Mouse (Mus musculus): Measurements from ENCODE around the gene Ndel1. TPM values are rescaled to one million over a fixed set of nuclear protein-coding genes. Genes with fewer than 3 reads are reported as not detected.

Gene Ndel1
- total and polyA plus RNA-seq, 3 experiments, result 31.1 to 46.9 (median 35.2) TPM

DNA sequence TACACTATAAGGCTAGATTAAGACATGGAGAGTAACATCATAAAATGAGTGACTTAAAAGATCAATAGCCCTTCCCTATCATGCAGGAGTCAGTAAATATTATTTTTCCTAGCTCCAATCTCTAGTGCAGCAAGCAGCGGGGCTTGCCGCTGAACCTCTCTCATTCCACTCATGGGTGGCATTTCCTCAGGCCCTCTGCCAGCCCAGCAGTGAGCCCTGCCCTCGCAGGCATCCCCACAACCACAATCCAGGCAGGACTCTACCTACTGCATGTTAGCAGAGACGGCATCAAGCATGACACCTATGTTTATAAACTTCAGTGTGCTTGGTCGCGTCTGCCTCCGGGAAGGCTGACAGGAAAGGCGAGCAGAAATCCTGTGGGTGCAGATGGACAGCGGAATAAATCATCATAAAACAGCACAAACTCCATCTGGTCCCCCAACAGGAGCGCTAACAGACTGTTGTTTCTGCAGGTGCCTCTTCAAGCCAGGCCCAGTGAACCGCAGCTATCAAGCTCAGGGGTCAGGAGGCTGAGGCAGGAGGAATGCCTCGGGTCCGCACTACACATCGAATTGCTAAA, 52.3 kb downstream of the Ndel1 start:
- H3K36me3 ChIP-seq (replicated peaks in 1 of 2; ENCODE audit: control insufficient read depth in 1 of 2, insufficient read depth in 1 of 2, low read length in 1 of 2), result peaks cover 16 to 88% of the 10 kb centered on the region in 2 experiments
- in situ Hi-C loops (cut with MboI; ENCODE audit: low pct_ligation_motif_present, low pct_unique_long_range_greater_than_20kb, low sequenced_read_pairs) (no loop called here), dilution Hi-C loops (cut with MboI; ENCODE audit: extremely low pct_ligation_motif_present, extremely low pct_unique_long_range_greater_than_20kb, low sequenced_read_pairs) (no loop called here)
- no peak overlapping the region for H3K27ac ChIP-seq (ENCODE audit: insufficient read depth, low read depth)
- H3K4me1 ChIP-seq (ENCODE audit: control insufficient read depth in 1 of 2, insufficient read depth in 2 of 2), result peaks cover 0 to 3% of the 10 kb centered on the region in 2 experiments; a peak in 2 of 4 replicates
- no peaks in the 10 kb centered on the region for H3K27me3 ChIP-seq (replicated peaks)
- H3K9ac ChIP-seq (ENCODE audit: insufficient read depth, low read depth), result no peak overlapping the region
- DNase-seq (ENCODE audit: extremely low read depth), result no peak
- H3K79me2 ChIP-seq (replicated peaks; ENCODE audit: control insufficient read depth, extremely low read depth, insufficient read depth, poor library complexity, severe bottlenecking), result no peaks in the 10 kb centered on the region
- H3K9me3 ChIP-seq (replicated peaks; ENCODE audit: low read length), result no peaks in the 10 kb centered on the region
- no peak overlapping the region for H3K4me2 ChIP-seq (ENCODE audit: insufficient read depth, low read depth, poor library complexity, severe bottlenecking)
- H3K4me3 ChIP-seq (replicated peaks in 1 of 3; ENCODE audit: low read depth in 2 of 3, low read length in 2 of 3, poor library complexity in 1 of 3), result no peak overlapping the region
- TF ChIP-seq POLR2AphosphoS2 (IDR thresholded peaks at IDR 0.05; ENCODE audit: low read depth, low read length), result no peak
- no peak for TF ChIP-seq SMC3 (IDR thresholded peaks at IDR 0.05; ENCODE audit: low read depth, low read length)
- TF ChIP-seq CHD1 (IDR thresholded peaks at IDR 0.05; ENCODE audit: low read depth, low read length), result no peak
- no peak for TF ChIP-seq TCF12 (IDR thresholded peaks at IDR 0.05; ENCODE audit: low read depth, low read length)
- no peak for TF ChIP-seq EP300 (IDR thresholded peaks at IDR 0.05; ENCODE audit: low read length)
- no peak for TF ChIP-seq KAT2A (IDR thresholded peaks at IDR 0.05; ENCODE audit: insufficient replicate concordance, low read length)
- no peak for TF ChIP-seq CTCF (conservative IDR thresholded peaks at IDR 0.05 in 1 of 2, IDR thresholded peaks at IDR 0.05 in 1 of 2; ENCODE audit: low read depth in 2 of 2, low read length in 2 of 2)
- no peak for TF ChIP-seq JUND (conservative IDR thresholded peaks at IDR 0.05; ENCODE audit: low read depth, low read length)
- no peak for TF ChIP-seq E2F4 (IDR thresholded peaks at IDR 0.05; ENCODE audit: insufficient replicate concordance, low read depth, low read length)
- TF ChIP-seq GABPA (IDR thresholded peaks at IDR 0.05; ENCODE audit: insufficient replicate concordance, low read depth, low read length), result no peak
- TF ChIP-seq JUN (IDR thresholded peaks at IDR 0.05; ENCODE audit: insufficient read depth, low read depth, low read length), result no peak
- TF ChIP-seq MAFK (IDR thresholded peaks at IDR 0.05; ENCODE audit: insufficient replicate concordance, low read length), result no peak

DNA sequence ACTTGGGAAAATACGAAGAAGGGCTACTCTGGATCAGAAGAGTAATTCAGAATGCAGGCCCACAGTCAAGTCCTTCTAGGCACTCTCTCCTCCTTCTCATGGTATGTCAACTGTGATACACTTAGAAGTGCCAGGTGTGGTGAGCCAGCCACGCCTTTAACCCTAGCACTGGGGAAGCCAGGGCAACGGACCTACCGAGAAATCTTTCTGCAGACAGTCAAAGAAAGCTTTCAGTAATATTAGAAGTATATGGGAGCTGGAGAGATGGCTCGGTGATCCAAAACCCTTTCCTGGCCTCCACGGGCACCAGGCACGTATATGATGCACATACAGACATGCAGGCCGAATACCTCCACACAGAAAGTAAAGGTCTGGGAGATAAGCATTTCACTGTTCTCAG, 53.2 kb downstream of the Ndel1 start:
- in situ Hi-C loops (cut with MboI; ENCODE audit: low pct_ligation_motif_present, low pct_unique_long_range_greater_than_20kb, low sequenced_read_pairs), result no loop called here
- Histone ChIP-seq H3K27ac (ENCODE audit: insufficient read depth, low read depth) (no peak overlapping the region), H3K4me1 (ENCODE audit: control insufficient read depth in 1 of 2, insufficient read depth in 2 of 2) (no peaks in the 10 kb centered on the region), H3K36me3 (replicated peaks in 1 of 2; ENCODE audit: control insufficient read depth in 1 of 2, insufficient read depth in 1 of 2, low read length in 1 of 2) (peaks cover 20 to 85% of the 10 kb centered on the region in 2 experiments), H3K9me3 (replicated peaks; ENCODE audit: low read length) (no peaks in the 10 kb centered on the region), H3K9ac (ENCODE audit: insufficient read depth, low read depth) (no peak overlapping the region), H3K4me3 (replicated peaks in 1 of 3; ENCODE audit: low read depth in 2 of 3, low read length in 2 of 3, poor library complexity in 1 of 3) (no peak overlapping the region), H3K27me3 (replicated peaks) (no peaks in the 10 kb centered on the region), H3K79me2 (replicated peaks; ENCODE audit: control insufficient read depth, extremely low read depth, insufficient read depth, poor library complexity, severe bottlenecking) (no peaks in the 10 kb centered on the region), H3K4me2 (ENCODE audit: insufficient read depth, low read depth, poor library complexity, severe bottlenecking) (no peak overlapping the region)
- no peak for TF ChIP-seq GABPA (IDR thresholded peaks at IDR 0.05; ENCODE audit: insufficient replicate concordance, low read depth, low read length)
- dilution Hi-C loops (cut with MboI; ENCODE audit: extremely low pct_ligation_motif_present, extremely low pct_unique_long_range_greater_than_20kb, low sequenced_read_pairs), result no loop called here
- DNase-seq (ENCODE audit: extremely low read depth), result no peak
